25 mouse cellular contexts compared by ENCODE assay signal in genomic region chr8:58753769-58754168, GRCm38 (mm10).
A peak's percentile ranks its signal among the peaks of the same experiment; 100 is the strongest.
DNase-seq lines count a peak whose midpoint lies in the region; ATAC-seq and TF ChIP-seq lines count a peak whose summit lies in the region.
"Had no signal": no experiment of that assay in that cellular context is flagged by ENCODE, and none has a peak within 500 bp of the region (broad histone marks: within the 10 kb centered on the region; RNA-seq: fewer than 3 reads in every experiment).

No protein-coding gene starts in this region.

- WGBS in forebrain, embryonic 13.5 days: 39% methylated on average over 2 of the region's 2 CpGs
- WGBS in forebrain, embryonic 16.5 days: 27% methylated on average over 2 of the region's 2 CpGs
- WGBS in hindbrain, embryonic 15.5 days: 37% methylated on average over 2 of the region's 2 CpGs
- WGBS in hindbrain, postnatal 0 days: 38% methylated on average over 2 of the region's 2 CpGs
- 33% methylated on average over 2 of the region's 2 CpGs for WGBS in neural tube, embryonic 14.5 days

- TF ChIP-seq CTCF in hindbrain, postnatal 0 days (IDR thresholded peaks at IDR 0.05; ENCODE audit: low read depth): no peak

- ATAC-seq in forebrain, embryonic 13.5 days: peak; percentile 61; the same call in 1 of the 2 replicates
- ATAC-seq in forebrain, embryonic 16.5 days: no peak
- ATAC-seq in hindbrain, embryonic 15.5 days (ENCODE audit: low FRiP score, low read depth): peak; percentile 38; the same call in 1 of the 2 replicates
- ATAC-seq in hindbrain, postnatal 0 days: no peak
- ATAC-seq in neural tube, embryonic 14.5 days (ENCODE audit: low read depth): peak; percentile 70; the same call in 1 of the 2 replicates
- ATAC-seq: forebrain, postnatal 0 days; intestine, postnatal 0 days; Patski had no signal

- no peaks in the 10 kb centered on the region for H3K36me3 ChIP-seq in forebrain, embryonic 13.5 days (ENCODE audit: poor library complexity, severe bottlenecking)
- H3K36me3 ChIP-seq in forebrain, embryonic 16.5 days (ENCODE audit: control insufficient read depth, insufficient read depth): no peaks in the 10 kb centered on the region
- no peaks in the 10 kb centered on the region for H3K36me3 ChIP-seq in hindbrain, embryonic 15.5 days
- H3K36me3 ChIP-seq in hindbrain, postnatal 0 days (ENCODE audit: insufficient read depth, low read length): no peaks in the 10 kb centered on the region
- no peaks in the 10 kb centered on the region for H3K36me3 ChIP-seq in neural tube, embryonic 14.5 days (ENCODE audit: control insufficient read depth, insufficient read depth, low read length)
- H3K36me3 ChIP-seq: embryonic facial prominence, embryonic 12.5 days; embryonic facial prominence, embryonic 15.5 days; G1E had no signal

- H3K27ac ChIP-seq in forebrain, embryonic 13.5 days: no peak overlapping the region
- no peak overlapping the region for H3K27ac ChIP-seq in forebrain, embryonic 16.5 days (ENCODE audit: low read length)
- no peak overlapping the region for H3K27ac ChIP-seq in hindbrain, embryonic 15.5 days (replicated peaks)
- H3K27ac ChIP-seq in hindbrain, postnatal 0 days: no peak overlapping the region
- H3K27ac ChIP-seq in neural tube, embryonic 14.5 days (ENCODE audit: low read depth, low read length): no peak overlapping the region
- H3K27ac ChIP-seq: embryonic facial prominence, embryonic 12.5 days; embryonic facial prominence, embryonic 15.5 days; gastrocnemius, adult 2 months had no signal

- H3K4me1 ChIP-seq in forebrain, embryonic 13.5 days: no peaks in the 10 kb centered on the region
- no peaks in the 10 kb centered on the region for H3K4me1 ChIP-seq in forebrain, embryonic 16.5 days (replicated peaks; ENCODE audit: control insufficient read depth, insufficient read depth, low read length)
- no peaks in the 10 kb centered on the region for H3K4me1 ChIP-seq in hindbrain, embryonic 15.5 days (replicated peaks)
- H3K4me1 ChIP-seq in hindbrain, postnatal 0 days (ENCODE audit: insufficient read depth, low read length): no peaks in the 10 kb centered on the region
- no peaks in the 10 kb centered on the region for H3K4me1 ChIP-seq in neural tube, embryonic 14.5 days (ENCODE audit: control insufficient read depth, insufficient read depth, low read length)
- H3K4me1 ChIP-seq: embryonic facial prominence, embryonic 12.5 days; embryonic facial prominence, embryonic 15.5 days had no signal

- H3K9ac ChIP-seq in forebrain, embryonic 13.5 days: no peak overlapping the region
- H3K9ac ChIP-seq in forebrain, embryonic 16.5 days (replicated peaks; ENCODE audit: low read depth, low read length): no peak overlapping the region
- H3K9ac ChIP-seq in hindbrain, embryonic 15.5 days: no peak overlapping the region
- H3K9ac ChIP-seq in hindbrain, postnatal 0 days (replicated peaks; ENCODE audit: low read length): no peak overlapping the region
- no peak overlapping the region for H3K9ac ChIP-seq in neural tube, embryonic 14.5 days (replicated peaks; ENCODE audit: low read depth, low read length)
- H3K9ac ChIP-seq: embryonic facial prominence, embryonic 12.5 days; embryonic facial prominence, embryonic 15.5 days; forebrain, postnatal 0 days had no signal

- no peak for DNase-seq in hindbrain, postnatal 0 days (ENCODE audit: low spot score)
- no peak for DNase-seq in neural tube, embryonic 10.5 days (ENCODE audit: extremely low spot score, low spot score)
- DNase-seq in thymus, postnatal 36 days: no peak
- DNase-seq: adrenal gland, postnatal 10 days; adrenal gland, postnatal 36 days; B cell, adult 2 months; cerebellum, adult 11 months; cerebellum, adult 2 months; cerebellum, adult 9-11 months; cerebellum, postnatal 25 days; forebrain, postnatal 0 days; gastrocnemius, adult 2 months; gastrocnemius, postnatal 14 days; heart, adult 11 months had no signal

- no peak overlapping the region for H3K4me2 ChIP-seq in forebrain, embryonic 13.5 days
- no peak overlapping the region for H3K4me2 ChIP-seq in forebrain, embryonic 16.5 days (ENCODE audit: low read length)
- H3K4me2 ChIP-seq in hindbrain, embryonic 15.5 days: no peak overlapping the region
- no peak overlapping the region for H3K4me2 ChIP-seq in hindbrain, postnatal 0 days (ENCODE audit: low read depth, low read length)
- no peak overlapping the region for H3K4me2 ChIP-seq in neural tube, embryonic 14.5 days (ENCODE audit: low read depth, low read length)
- H3K4me2 ChIP-seq: embryonic facial prominence, embryonic 12.5 days; embryonic facial prominence, embryonic 15.5 days; heart, embryonic 11.5 days had no signal

- H3K27me3 ChIP-seq in forebrain, embryonic 13.5 days: no peaks in the 10 kb centered on the region
- H3K27me3 ChIP-seq in forebrain, embryonic 16.5 days (replicated peaks; ENCODE audit: control insufficient read depth, insufficient read depth, low read length): no peaks in the 10 kb centered on the region
- no peaks in the 10 kb centered on the region for H3K27me3 ChIP-seq in hindbrain, embryonic 15.5 days
- no peaks in the 10 kb centered on the region for H3K27me3 ChIP-seq in hindbrain, postnatal 0 days (ENCODE audit: insufficient read depth, low read length)
- H3K27me3 ChIP-seq in neural tube, embryonic 14.5 days (ENCODE audit: control insufficient read depth, insufficient read depth, low read length): no peaks in the 10 kb centered on the region
- H3K27me3 ChIP-seq: CH12.LX; embryonic facial prominence, embryonic 12.5 days; embryonic facial prominence, embryonic 15.5 days; Patski had no signal

- no peak overlapping the region for H3K4me3 ChIP-seq in forebrain, embryonic 13.5 days
- H3K4me3 ChIP-seq in forebrain, embryonic 16.5 days (replicated peaks; ENCODE audit: low read length): no peak overlapping the region
- no peak overlapping the region for H3K4me3 ChIP-seq in hindbrain, embryonic 15.5 days
- no peak overlapping the region for H3K4me3 ChIP-seq in hindbrain, postnatal 0 days (ENCODE audit: low read length)
- H3K4me3 ChIP-seq in neural tube, embryonic 14.5 days (ENCODE audit: low read depth, low read length): no peak overlapping the region
- H3K4me3 ChIP-seq: embryonic facial prominence, embryonic 12.5 days; embryonic facial prominence, embryonic 15.5 days; gastrocnemius, adult 2 months had no signal

- H3K9me3 ChIP-seq in forebrain, embryonic 13.5 days (replicated peaks): peaks cover 9% of the 10 kb centered on the region; the same call in 1 of the 2 replicates
- H3K9me3 ChIP-seq in forebrain, embryonic 16.5 days (ENCODE audit: control insufficient read depth, low read length): peaks cover 5% of the 10 kb centered on the region; the same call in 1 of the 2 replicates
- 0 out of 2 replicates have a peak, but pooled peaks cover 2% of the 10 kb centered on the region for H3K9me3 ChIP-seq in hindbrain, embryonic 15.5 days
- H3K9me3 ChIP-seq in hindbrain, postnatal 0 days (ENCODE audit: low read length): no peaks in the 10 kb centered on the region
- H3K9me3 ChIP-seq in neural tube, embryonic 14.5 days (ENCODE audit: control insufficient read depth, low read length): no peaks in the 10 kb centered on the region
- H3K9me3 ChIP-seq: embryonic facial prominence, embryonic 15.5 days; G1E had no signal

Comparison
In these comparisons a context has a peak if more than half of its experiments do, and no peak if none do; other contexts are left out.
1. ATAC-seq: peak in forebrain, embryonic 13.5 days (single experiment), hindbrain, embryonic 15.5 days (single experiment) and neural tube, embryonic 14.5 days (single experiment); none in forebrain, embryonic 16.5 days (single experiment) and hindbrain, postnatal 0 days (single experiment).